Mouse (Mus musculus) bone marrow macrophage, adult 2 months (primary cell): ENCODE results near the gene Ppfia3.

Source experiments
- CTCF ChIP-seq: IDR thresholded peaks from 2 replicates; pipeline ENCODE4 v1.5.1; 2012; ENCODE audit warnings: low read depth, mild to moderate bottlenecking, low read length, moderate library complexity
- POLR2A ChIP-seq: IDR thresholded peaks from 2 replicates; pipeline ENCODE4 v1.6.1; 2012; ENCODE audit warnings: mild to moderate bottlenecking, low read depth, low read length, borderline replicate concordance

GRCm38 (mm10) chr7:45312023-45312422 lies 54.8 kb downstream of the Ppfia3 start:
- TF ChIP-seq CTCF (no peak), POLR2A (no peak)
